Comparison of ENCODE assay signal across 13 mouse cellular contexts in genomic region chr2:101998911-101999572, GRCm38 (mm10).
DNase-seq lines count a peak whose midpoint lies in the region; ATAC-seq and TF ChIP-seq lines count a peak whose summit lies in the region.
"Had no signal": no experiment of that assay in that cellular context is flagged by ENCODE, and none has a peak within 500 bp of the region (broad histone marks: within the 10 kb centered on the region; RNA-seq: fewer than 3 reads in every experiment).

No protein-coding gene starts in this region.

- peak overlapping the region; percentile 10; the same call in 1 of the 2 replicates for H3K27ac ChIP-seq in forebrain, postnatal 0 days (ENCODE audit: low read depth, low read length)
- H3K27ac ChIP-seq in forebrain, embryonic 11.5 days (ENCODE audit: low read depth, low read length) = no peak overlapping the region
- H3K27ac ChIP-seq in midbrain, postnatal 0 days (ENCODE audit: low read depth, low read length) = no peak overlapping the region
- no peak overlapping the region for H3K27ac ChIP-seq in midbrain, embryonic 16.5 days (ENCODE audit: low read length)
- peak overlapping the region; percentile 32; the same call in 1 of the 2 replicates for H3K27ac ChIP-seq in hindbrain, embryonic 15.5 days (replicated peaks)
- peak overlapping the region; percentile 66 for H3K27ac ChIP-seq in neural tube, embryonic 13.5 days (replicated peaks)
- H3K27ac ChIP-seq: heart, adult 2 months; liver, embryonic 13.5 days; stomach, embryonic 15.5 days had no signal

- ATAC-seq in forebrain, postnatal 0 days = no peak
- no peak for ATAC-seq in forebrain, embryonic 11.5 days (replicated peaks; ENCODE audit: low FRiP score)
- ATAC-seq in midbrain, postnatal 0 days (ENCODE audit: low FRiP score) = no peak
- no peak for ATAC-seq in midbrain, embryonic 16.5 days
- 0 out of 2 replicates have a peak, but pooled peaks have one; percentile 9 for ATAC-seq in hindbrain, embryonic 15.5 days (ENCODE audit: low FRiP score, low read depth)
- ATAC-seq in neural tube, embryonic 13.5 days (ENCODE audit: low read depth) = peak; percentile 13; the same call in 1 of the 2 replicates

- H3K9ac ChIP-seq in forebrain, postnatal 0 days = no peak overlapping the region
- H3K9ac ChIP-seq in forebrain, embryonic 11.5 days (ENCODE audit: low read length) = no peak overlapping the region
- no peak overlapping the region for H3K9ac ChIP-seq in midbrain, postnatal 0 days (replicated peaks; ENCODE audit: low read length, poor library complexity, severe bottlenecking)
- no peak overlapping the region for H3K9ac ChIP-seq in midbrain, embryonic 16.5 days (ENCODE audit: low read depth, low read length)
- no peak overlapping the region for H3K9ac ChIP-seq in hindbrain, embryonic 15.5 days
- no peak overlapping the region for H3K9ac ChIP-seq in neural tube, embryonic 13.5 days
- H3K9ac ChIP-seq: liver, embryonic 13.5 days; stomach, embryonic 15.5 days had no signal

- no peak for DNase-seq in forebrain, postnatal 0 days
- DNase-seq in forebrain, embryonic 11.5 days (ENCODE audit: low spot score) = no peak
- peak; percentile 48 for DNase-seq in midbrain, postnatal 0 days (ENCODE audit: low spot score)
- DNase-seq in urinary bladder, postnatal 14 days (ENCODE audit: low spot score) = no peak
- no peak for DNase-seq in layer of hippocampus, adult 18-20 months (ENCODE audit: low spot score in 2 of 2)
- DNase-seq: heart, adult 2 months; liver, embryonic 13.5 days; lung, postnatal 14 days; thymus, postnatal 36 days had no signal

- H3K4me2 ChIP-seq in forebrain, postnatal 0 days (ENCODE audit: low read depth) = no peak overlapping the region
- no peak overlapping the region for H3K4me2 ChIP-seq in forebrain, embryonic 11.5 days (ENCODE audit: low read depth, low read length, severe bottlenecking)
- H3K4me2 ChIP-seq in midbrain, postnatal 0 days (ENCODE audit: low read depth, low read length, poor library complexity, severe bottlenecking) = no peak overlapping the region
- H3K4me2 ChIP-seq in midbrain, embryonic 16.5 days (ENCODE audit: low read length) = no peak overlapping the region
- no peak overlapping the region for H3K4me2 ChIP-seq in hindbrain, embryonic 15.5 days
- no peak overlapping the region for H3K4me2 ChIP-seq in neural tube, embryonic 13.5 days
- H3K4me2 ChIP-seq: liver, embryonic 13.5 days; stomach, embryonic 15.5 days had no signal

- peaks cover 18% of the 10 kb centered on the region for H3K4me1 ChIP-seq in forebrain, postnatal 0 days (ENCODE audit: insufficient read depth)
- peaks cover 24% of the 10 kb centered on the region for H3K4me1 ChIP-seq in forebrain, embryonic 11.5 days (replicated peaks; ENCODE audit: control insufficient read depth, insufficient read depth, low read length)
- H3K4me1 ChIP-seq in midbrain, postnatal 0 days (ENCODE audit: insufficient read depth, low read length) = peaks cover 16% of the 10 kb centered on the region
- peaks cover 45% of the 10 kb centered on the region for H3K4me1 ChIP-seq in midbrain, embryonic 16.5 days (ENCODE audit: control insufficient read depth, insufficient read depth, low read length)
- H3K4me1 ChIP-seq in hindbrain, embryonic 15.5 days (replicated peaks) = peaks cover 66% of the 10 kb centered on the region
- peaks cover 78% of the 10 kb centered on the region for H3K4me1 ChIP-seq in neural tube, embryonic 13.5 days (replicated peaks)

- H3K36me3 ChIP-seq in forebrain, postnatal 0 days (ENCODE audit: insufficient read depth) = no peaks in the 10 kb centered on the region
- H3K36me3 ChIP-seq in forebrain, embryonic 11.5 days (ENCODE audit: control insufficient read depth, insufficient read depth, low read length) = no peaks in the 10 kb centered on the region
- no peaks in the 10 kb centered on the region for H3K36me3 ChIP-seq in midbrain, postnatal 0 days (ENCODE audit: insufficient read depth, low read length)
- H3K36me3 ChIP-seq in midbrain, embryonic 16.5 days (ENCODE audit: control insufficient read depth, insufficient read depth, low read length) = no peaks in the 10 kb centered on the region
- no peaks in the 10 kb centered on the region for H3K36me3 ChIP-seq in hindbrain, embryonic 15.5 days
- H3K36me3 ChIP-seq in neural tube, embryonic 13.5 days = no peaks in the 10 kb centered on the region
- H3K36me3 ChIP-seq: liver, embryonic 13.5 days; stomach, embryonic 15.5 days had no signal

- no peaks in the 10 kb centered on the region for H3K9me3 ChIP-seq in forebrain, postnatal 0 days (ENCODE audit: low read length)
- H3K9me3 ChIP-seq in forebrain, embryonic 11.5 days (ENCODE audit: control insufficient read depth, low read length) = no peaks in the 10 kb centered on the region
- H3K9me3 ChIP-seq in midbrain, postnatal 0 days (ENCODE audit: low read length) = no peaks in the 10 kb centered on the region
- no peaks in the 10 kb centered on the region for H3K9me3 ChIP-seq in midbrain, embryonic 16.5 days (replicated peaks; ENCODE audit: control insufficient read depth, low read length, poor library complexity, severe bottlenecking)
- no peaks in the 10 kb centered on the region for H3K9me3 ChIP-seq in hindbrain, embryonic 15.5 days
- no peaks in the 10 kb centered on the region for H3K9me3 ChIP-seq in neural tube, embryonic 13.5 days
- H3K9me3 ChIP-seq: liver, embryonic 13.5 days; stomach, embryonic 15.5 days had no signal

- no peak overlapping the region for H3K4me3 ChIP-seq in forebrain, postnatal 0 days (ENCODE audit: low read depth, low read length)
- H3K4me3 ChIP-seq in forebrain, embryonic 11.5 days (ENCODE audit: low read depth, low read length) = no peak overlapping the region
- H3K4me3 ChIP-seq in midbrain, postnatal 0 days (ENCODE audit: low read depth, low read length) = no peak overlapping the region
- H3K4me3 ChIP-seq in midbrain, embryonic 16.5 days (ENCODE audit: low read depth, low read length) = no peak overlapping the region
- H3K4me3 ChIP-seq in hindbrain, embryonic 15.5 days = no peak overlapping the region
- H3K4me3 ChIP-seq in neural tube, embryonic 13.5 days = no peak overlapping the region
- H3K4me3 ChIP-seq: heart, adult 2 months; liver, embryonic 13.5 days; stomach, embryonic 15.5 days had no signal

- no peaks in the 10 kb centered on the region for H3K27me3 ChIP-seq in forebrain, postnatal 0 days (ENCODE audit: insufficient read depth, low read length)
- no peaks in the 10 kb centered on the region for H3K27me3 ChIP-seq in forebrain, embryonic 11.5 days (ENCODE audit: control insufficient read depth, insufficient read depth, low read length)
- no peaks in the 10 kb centered on the region for H3K27me3 ChIP-seq in midbrain, postnatal 0 days (ENCODE audit: insufficient read depth, low read length)
- H3K27me3 ChIP-seq in midbrain, embryonic 16.5 days (ENCODE audit: control insufficient read depth, insufficient read depth, low read depth, low read length) = no peaks in the 10 kb centered on the region
- no peaks in the 10 kb centered on the region for H3K27me3 ChIP-seq in hindbrain, embryonic 15.5 days
- no peaks in the 10 kb centered on the region for H3K27me3 ChIP-seq in neural tube, embryonic 13.5 days
- H3K27me3 ChIP-seq: liver, embryonic 13.5 days; stomach, embryonic 15.5 days had no signal

- no peak for TF ChIP-seq CTCF in forebrain, postnatal 0 days (IDR thresholded peaks at IDR 0.05; ENCODE audit: low read depth)
- TF ChIP-seq CTCF in midbrain, postnatal 0 days (IDR thresholded peaks at IDR 0.05) = no peak

- 60% methylated on average over 11 of the region's 11 CpGs for WGBS in forebrain, postnatal 0 days
- WGBS in forebrain, embryonic 11.5 days = 86% methylated on average over 11 of the region's 11 CpGs
- 49% methylated on average over 11 of the region's 11 CpGs for WGBS in midbrain, postnatal 0 days
- 53% methylated on average over 11 of the region's 11 CpGs for WGBS in midbrain, embryonic 16.5 days
- WGBS in hindbrain, embryonic 15.5 days = 31% methylated on average over 11 of the region's 11 CpGs
- WGBS in neural tube, embryonic 13.5 days = 31% methylated on average over 11 of the region's 11 CpGs

Comparison
In these comparisons a context has a peak if more than half of its experiments do, and no peak if none do; other contexts are left out.
1. H3K27ac ChIP-seq: peak in forebrain, postnatal 0 days (single experiment), hindbrain, embryonic 15.5 days (single experiment) and neural tube, embryonic 13.5 days (single experiment); none in forebrain, embryonic 11.5 days (single experiment), midbrain, postnatal 0 days (single experiment) and midbrain, embryonic 16.5 days (single experiment).
2. ATAC-seq: peak in hindbrain, embryonic 15.5 days (single experiment) and neural tube, embryonic 13.5 days (single experiment); none in forebrain, postnatal 0 days (single experiment), forebrain, embryonic 11.5 days (single experiment), midbrain, postnatal 0 days (single experiment) and midbrain, embryonic 16.5 days (single experiment).